Mouse (Mus musculus): Measurements from ENCODE around the gene Efcab2. TPM values are rescaled to one million over a fixed set of nuclear protein-coding genes. Genes with fewer than 3 reads are reported as not detected.
A peak's percentile ranks its signal among the peaks of the same experiment; 100 is the strongest.

The Efcab2 gene
- polyA plus RNA-seq, 1 experiment = 0.38 TPM

DNA sequence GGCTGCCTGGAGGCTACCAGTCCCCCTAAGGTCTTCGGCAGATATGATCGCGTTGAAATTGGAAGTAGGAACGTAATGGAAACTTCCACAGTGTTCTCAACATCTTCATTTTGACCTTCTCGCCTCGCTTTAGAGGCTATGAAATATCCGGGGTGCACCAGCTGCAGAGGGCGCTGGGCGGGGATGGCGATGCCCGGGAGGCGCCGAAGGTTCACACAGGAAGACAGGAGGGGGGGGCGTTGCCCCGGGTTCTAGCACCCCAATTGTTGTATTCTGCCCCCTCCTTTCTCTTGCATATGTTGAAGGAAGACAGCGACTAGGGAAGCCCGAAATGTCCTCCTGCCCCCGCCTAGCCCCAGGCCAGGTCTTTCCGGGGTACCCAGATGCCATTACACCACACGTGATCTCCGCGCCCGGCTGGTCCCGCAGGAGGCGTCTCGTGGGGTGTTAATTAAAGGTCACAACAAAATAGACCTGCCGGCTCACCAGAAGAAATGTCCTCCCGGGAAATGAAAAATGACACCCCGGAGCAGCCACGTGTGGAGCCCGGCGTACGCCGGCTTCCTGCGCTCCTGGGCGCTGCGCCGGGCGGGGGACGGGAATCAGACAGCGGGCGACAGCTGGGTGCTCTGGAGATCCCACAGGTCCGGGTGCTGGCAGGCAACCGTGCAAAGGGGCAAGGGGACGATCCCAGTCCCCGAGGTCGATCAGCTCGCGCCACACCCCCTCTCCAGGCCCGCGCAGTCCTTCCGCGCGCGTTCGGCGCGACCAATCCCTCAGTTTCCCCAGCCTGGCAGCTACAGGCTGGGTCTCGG, 121.9 kb downstream of the Efcab2 start:
- Histone ChIP-seq H3K9me3 (peaks cover 3% of the 10 kb centered on the region; the same call in 1 of the 2 replicates), H3K36me3 (replicated peaks; ENCODE audit: low read length) (no peaks in the 10 kb centered on the region), H3K27me3 (replicated peaks) (peaks cover 64% of the 10 kb centered on the region), H3K4me3 (replicated peaks) (peak overlapping the region; percentile 88), H3K4me1 (peaks cover 41% of the 10 kb centered on the region)
- TF ChIP-seq GATA1 (IDR thresholded peaks at IDR 0.05; ENCODE audit: borderline replicate concordance, low read length) (no peak), FLI1 (IDR thresholded peaks at IDR 0.05; ENCODE audit: low read length) (no peak)

GRCm38 (mm10) chr1:178528431-178529351, 122.8 kb downstream of the Efcab2 start, which contains the start of gene Kif26b:
TSS of gene Kif26b (plus strand) at chr1:178529125.
- peaks cover 38% of the 10 kb centered on the region for H3K4me1 ChIP-seq
- no peaks in the 10 kb centered on the region for H3K36me3 ChIP-seq (replicated peaks; ENCODE audit: low read length)
- no peak for TF ChIP-seq GATA1 (IDR thresholded peaks at IDR 0.05; ENCODE audit: borderline replicate concordance, low read length)
- TF ChIP-seq FLI1 (IDR thresholded peaks at IDR 0.05; ENCODE audit: low read length) = no peak
- H3K4me3 ChIP-seq (replicated peaks) = peak within 1 kb of the TSS; percentile 88
- peaks cover 68% of the 10 kb centered on the region for H3K27me3 ChIP-seq (replicated peaks)
- H3K9me3 ChIP-seq = peaks cover 3% of the 10 kb centered on the region; the same call in 1 of the 2 replicates

- no peaks in the 10 kb centered on the region for H3K36me3 ChIP-seq (replicated peaks; ENCODE audit: low read length)
- peaks cover 72% of the 10 kb centered on the region for H3K27me3 ChIP-seq (replicated peaks)
- TF ChIP-seq FLI1 (IDR thresholded peaks at IDR 0.05; ENCODE audit: low read length) = no peak
- no peak for TF ChIP-seq GATA1 (IDR thresholded peaks at IDR 0.05; ENCODE audit: borderline replicate concordance, low read length)
- peaks cover 38% of the 10 kb centered on the region for H3K4me1 ChIP-seq
- peak overlapping the region; percentile 88 for H3K4me3 ChIP-seq (replicated peaks)
- H3K9me3 ChIP-seq = peaks cover 3% of the 10 kb centered on the region; the same call in 1 of the 2 replicates
These were observed 123.8 kb downstream of the Efcab2 start for GRCm38 (mm10) chr1:178529512-178530300.

- Histone ChIP-seq H3K9me3 (no peaks in the 10 kb centered on the region), H3K4me3 (replicated peaks) (peak overlapping the region; percentile 87)
- no peak for TF ChIP-seq GATA1 (IDR thresholded peaks at IDR 0.05; ENCODE audit: borderline replicate concordance, low read length)
- no peak for TF ChIP-seq FLI1 (IDR thresholded peaks at IDR 0.05; ENCODE audit: low read length)
These were observed 124.6 kb downstream of the Efcab2 start for GRCm38 (mm10) chr1:178530301-178531078.

More at GRCm38 (mm10) chr1:178530301-178531078, 124.6 kb downstream of the Efcab2 start:
- Histone ChIP-seq H3K36me3 (replicated peaks; ENCODE audit: low read length) (no peaks in the 10 kb centered on the region), H3K4me1 (peaks cover 38% of the 10 kb centered on the region), H3K27me3 (replicated peaks) (peaks cover 75% of the 10 kb centered on the region)

Other genes starting within 250 kb of the Efcab2 start
- gene Desi2, start 218.7 kb upstream of the Efcab2 start, polyA plus RNA-seq (2012; ENCODE audit: insufficient read depth, low replicate concordance) = 2.3 and 4.7 TPM in 2 replicates
- gene Cox20, start 87.0 kb upstream of the Efcab2 start, polyA plus RNA-seq (2012; ENCODE audit: insufficient read depth, low replicate concordance) = 17.2 TPM in 1 of 2 replicates, not detected in the other
- gene Hnrnpu, start 68.3 kb upstream of the Efcab2 start, polyA plus RNA-seq (2012; ENCODE audit: insufficient read depth, low replicate concordance) = 67.1 and 198 TPM in 2 replicates
- not detected in 2 replicates for gene Kif26b, start 123.0 kb downstream of the Efcab2 start, polyA plus RNA-seq (2012; ENCODE audit: insufficient read depth, low replicate concordance)

Measured in megakaryocyte, embryonic 14.5 days (primary cell).